Mouse (Mus musculus): ENCODE measurements around the gene Carm1. TPM values are rescaled to one million over a fixed set of nuclear protein-coding genes. Genes with fewer than 3 reads are reported as not detected.

The Carm1 gene
- polyA plus RNA-seq, 1 experiment, result 112 TPM

GRCm38 (mm10) chr9:21507753-21508430 is 38.8 kb upstream of the Carm1 start:
- H3K9me3 ChIP-seq (replicated peaks; ENCODE audit: control insufficient read depth, insufficient read depth, low read length, poor library complexity, severe bottlenecking), result no peaks in the 10 kb centered on the region
- TF ChIP-seq EP300 (IDR thresholded peaks at IDR 0.05; ENCODE audit: insufficient read depth, low read depth, low read length) (no peak), CTCF (IDR thresholded peaks at IDR 0.05; ENCODE audit: low read depth, low read length) (no peak), POLR2A (IDR thresholded peaks at IDR 0.05; ENCODE audit: insufficient read depth, low read length) (no peak)
- H3K27me3 ChIP-seq (ENCODE audit: control insufficient read depth, insufficient read depth, low read length, poor library complexity, severe bottlenecking), result no peaks in the 10 kb centered on the region
- peaks cover 27% of the 10 kb centered on the region for H3K36me3 ChIP-seq (ENCODE audit: control insufficient read depth, insufficient read depth, low read length, poor library complexity, severe bottlenecking)
- no peak overlapping the region for H3K4me3 ChIP-seq (ENCODE audit: low read depth, low read length)
- no peaks in the 10 kb centered on the region for H3K4me1 ChIP-seq (ENCODE audit: control insufficient read depth, insufficient read depth, low read length)
- H3K9ac ChIP-seq (ENCODE audit: low read depth, poor library complexity, severe bottlenecking), result no peak overlapping the region
- H3K27ac ChIP-seq (ENCODE audit: insufficient read depth, low read length), result no peak overlapping the region

- H3K36me3 ChIP-seq (ENCODE audit: control insufficient read depth, insufficient read depth, low read length, poor library complexity, severe bottlenecking), result peaks cover 27% of the 10 kb centered on the region
- H3K9me3 ChIP-seq (replicated peaks; ENCODE audit: control insufficient read depth, insufficient read depth, low read length, poor library complexity, severe bottlenecking), result no peaks in the 10 kb centered on the region; the same call in 1 of the 2 replicates
- peak overlapping the region; percentile 86 for H3K9ac ChIP-seq (ENCODE audit: low read depth, poor library complexity, severe bottlenecking)
- H3K4me3 ChIP-seq (ENCODE audit: low read depth, low read length), result peak overlapping the region; percentile 97
- H3K27me3 ChIP-seq (ENCODE audit: control insufficient read depth, insufficient read depth, low read length, poor library complexity, severe bottlenecking), result no peaks in the 10 kb centered on the region
- no peak for TF ChIP-seq CTCF (IDR thresholded peaks at IDR 0.05; ENCODE audit: low read depth, low read length)
- TF ChIP-seq POLR2A (IDR thresholded peaks at IDR 0.05; ENCODE audit: insufficient read depth, low read length), result no peak
- no peak for TF ChIP-seq EP300 (IDR thresholded peaks at IDR 0.05; ENCODE audit: insufficient read depth, low read depth, low read length)
- peak overlapping the region; percentile 36; the same call in 1 of the 2 replicates for H3K27ac ChIP-seq (ENCODE audit: insufficient read depth, low read length)
- H3K4me1 ChIP-seq (ENCODE audit: control insufficient read depth, insufficient read depth, low read length), result no peaks in the 10 kb centered on the region
These were observed 37.8 kb upstream of the Carm1 start for GRCm38 (mm10) chr9:21508871-21509404.

- H3K27ac ChIP-seq (ENCODE audit: insufficient read depth, low read length), result peak within 1 kb of the TSS; percentile 60
- TF ChIP-seq CTCF (IDR thresholded peaks at IDR 0.05; ENCODE audit: low read depth, low read length) (no peak), POLR2A (IDR thresholded peaks at IDR 0.05; ENCODE audit: insufficient read depth, low read length) (peak; percentile 92)
- H3K27me3 ChIP-seq (ENCODE audit: control insufficient read depth, insufficient read depth, low read length, poor library complexity, severe bottlenecking), result no peaks in the 10 kb centered on the region
- no peaks in the 10 kb centered on the region; the same call in 1 of the 2 replicates for H3K9me3 ChIP-seq (replicated peaks; ENCODE audit: control insufficient read depth, insufficient read depth, low read length, poor library complexity, severe bottlenecking)
- no peaks in the 10 kb centered on the region for H3K4me1 ChIP-seq (ENCODE audit: control insufficient read depth, insufficient read depth, low read length)
- peaks cover 20% of the 10 kb centered on the region for H3K36me3 ChIP-seq (ENCODE audit: control insufficient read depth, insufficient read depth, low read length, poor library complexity, severe bottlenecking)
- H3K9ac ChIP-seq (ENCODE audit: low read depth, poor library complexity, severe bottlenecking), result peak within 1 kb of the TSS; percentile 86
- H3K4me3 ChIP-seq (ENCODE audit: low read depth, low read length), result peak within 1 kb of the TSS; percentile 97
These were observed 36.7 kb upstream of the Carm1 start, which contains the start of gene Tmed1 for GRCm38 (mm10) chr9:21509772-21510688. Tmed1 (minus strand) TSS chr9:21510252.

- H3K9me3 ChIP-seq (replicated peaks; ENCODE audit: control insufficient read depth, insufficient read depth, low read length, poor library complexity, severe bottlenecking), result no peaks in the 10 kb centered on the region; the same call in 1 of the 2 replicates
- H3K9ac ChIP-seq (ENCODE audit: low read depth, poor library complexity, severe bottlenecking), result peak overlapping the region; percentile 86
- peak overlapping the region; percentile 95 for H3K4me3 ChIP-seq (ENCODE audit: low read depth, low read length)
- peaks cover 16% of the 10 kb centered on the region for H3K36me3 ChIP-seq (ENCODE audit: control insufficient read depth, insufficient read depth, low read length, poor library complexity, severe bottlenecking)
- H3K27me3 ChIP-seq (ENCODE audit: control insufficient read depth, insufficient read depth, low read length, poor library complexity, severe bottlenecking), result no peaks in the 10 kb centered on the region
- peak overlapping the region; percentile 60 for H3K27ac ChIP-seq (ENCODE audit: insufficient read depth, low read length)
- H3K4me1 ChIP-seq (ENCODE audit: control insufficient read depth, insufficient read depth, low read length), result no peaks in the 10 kb centered on the region
- TF ChIP-seq POLR2A (IDR thresholded peaks at IDR 0.05; ENCODE audit: insufficient read depth, low read length), result no peak
- TF ChIP-seq EP300 (IDR thresholded peaks at IDR 0.05; ENCODE audit: insufficient read depth, low read depth, low read length), result no peak
- no peak for TF ChIP-seq CTCF (IDR thresholded peaks at IDR 0.05; ENCODE audit: low read depth, low read length)
These were observed 36.0 kb upstream of the Carm1 start for GRCm38 (mm10) chr9:21510689-21511015.

GRCm38 (mm10) chr9:21511052-21511451 is 35.6 kb upstream of the Carm1 start:
- Histone ChIP-seq H3K9me3 (replicated peaks; ENCODE audit: control insufficient read depth, insufficient read depth, low read length, poor library complexity, severe bottlenecking) (no peaks in the 10 kb centered on the region; the same call in 1 of the 2 replicates), H3K36me3 (ENCODE audit: control insufficient read depth, insufficient read depth, low read length, poor library complexity, severe bottlenecking) (peaks cover 15% of the 10 kb centered on the region), H3K9ac (ENCODE audit: low read depth, poor library complexity, severe bottlenecking) (peak overlapping the region; percentile 86), H3K4me3 (ENCODE audit: low read depth, low read length) (peak overlapping the region; percentile 95), H3K4me1 (ENCODE audit: control insufficient read depth, insufficient read depth, low read length) (no peaks in the 10 kb centered on the region), H3K27me3 (ENCODE audit: control insufficient read depth, insufficient read depth, low read length, poor library complexity, severe bottlenecking) (no peaks in the 10 kb centered on the region), H3K27ac (ENCODE audit: insufficient read depth, low read length) (peak overlapping the region; percentile 60)
- no peak for TF ChIP-seq CTCF (IDR thresholded peaks at IDR 0.05; ENCODE audit: low read depth, low read length)
- TF ChIP-seq EP300 (IDR thresholded peaks at IDR 0.05; ENCODE audit: insufficient read depth, low read depth, low read length), result no peak
- TF ChIP-seq POLR2A (IDR thresholded peaks at IDR 0.05; ENCODE audit: insufficient read depth, low read length), result no peak

All from ES-Bruce4 (cell line).